Mouse (Mus musculus) CH12.LX (cell line): ENCODE data around the gene Il17rc. TPM values are rescaled to one million over a fixed set of nuclear protein-coding genes. Genes with fewer than 3 reads are reported as not detected.

Experiments used
- DNase-seq: peaks from one replicate; pipeline ENCODE4 v3.0.0-alpha.2; 2013; ENCODE audit errors: extremely low read depth
- H3K27ac ChIP-seq: 2 replicates; pipeline ENCODE4 v1.5.1; 2012; ENCODE audit warnings: low read depth, mild to moderate bottlenecking, control low read depth, moderate library complexity; ENCODE audit not compliant: insufficient read depth
- H3K27me3 ChIP-seq: replicated peaks from 2 replicates; pipeline ENCODE3; 2012; ENCODE audit warnings: inconsistent platforms
- H3K36me3 ChIP-seq, 2 experiments: replicated peaks in 1 of 2; 2 replicates each; pipeline versions ENCODE3 to v1.6.1; 2012; ENCODE audit warnings: inconsistent platforms in 1 of 2, low read length in 1 of 2, mild to moderate bottlenecking in 1 of 2, mixed read lengths in 1 of 2, moderate library complexity in 1 of 2; ENCODE audit not compliant: control insufficient read depth in 1 of 2, insufficient read depth in 1 of 2
- H3K4me1 ChIP-seq, 2 experiments: 2 replicates each; pipeline ENCODE4 v1.6.1; 2012; ENCODE audit warnings: inconsistent platforms in 1 of 2, moderate library complexity in 1 of 2; ENCODE audit not compliant: insufficient read depth in 2 of 2, control insufficient read depth in 1 of 2
- H3K4me2 ChIP-seq: 2 replicates; pipeline ENCODE4 v1.6.1; 2012; ENCODE audit warnings: low read depth, mild to moderate bottlenecking, control low read depth; ENCODE audit not compliant: poor library complexity, insufficient read depth, severe bottlenecking
- H3K4me3 ChIP-seq, 3 experiments: fragments of 150-350 bp in 1 of 3; sonication (generic) in 1 of 3; replicated peaks in 1 of 3; 2 replicates each; pipeline versions ENCODE3 to v1.5.1; 2011 to 2012; ENCODE audit warnings: low read depth in 2 of 3, low read length in 2 of 3, mild to moderate bottlenecking in 2 of 3, moderate library complexity in 2 of 3, control low read depth in 1 of 3, improper control_type of control experiment in 1 of 3, inconsistent platforms in 1 of 3, mixed read lengths in 1 of 3; ENCODE audit not compliant: poor library complexity in 1 of 3
- H3K79me2 ChIP-seq: replicated peaks from 2 replicates; pipeline ENCODE4 v1.6.1; 2012; ENCODE audit warnings: mild to moderate bottlenecking, moderate library complexity; ENCODE audit not compliant: control insufficient read depth, poor library complexity, insufficient read depth, severe bottlenecking; ENCODE audit errors: extremely low read depth
- H3K9ac ChIP-seq: 2 replicates; pipeline ENCODE4 v1.6.1; 2012; ENCODE audit warnings: low read depth, mild to moderate bottlenecking, control low read depth, moderate library complexity; ENCODE audit not compliant: insufficient read depth
- H3K9me3 ChIP-seq: replicated peaks from 2 replicates; pipeline ENCODE3; 2012; ENCODE audit warnings: low read length, inconsistent platforms, mixed read lengths
- BHLHE40 ChIP-seq: IDR thresholded peaks from 2 replicates; pipeline ENCODE4 v1.6.1; 2011; ENCODE audit warnings: mild to moderate bottlenecking, low read depth, low read length, improper control_type of control experiment
- CHD2 ChIP-seq: IDR thresholded peaks from 2 replicates; pipeline ENCODE4 v1.6.1; 2011; ENCODE audit warnings: low read length, improper control_type of control experiment
- ETS1 ChIP-seq: conservative IDR thresholded peaks from 2 replicates; pipeline ENCODE4 v1.6.1; 2012; ENCODE audit warnings: low read depth, mild to moderate bottlenecking, inconsistent platforms, low read length, improper control_type of control experiment, moderate library complexity
- HCFC1 ChIP-seq: IDR thresholded peaks from 2 replicates; pipeline ENCODE4 v1.6.1; 2012; ENCODE audit warnings: low read depth, mild to moderate bottlenecking, inconsistent platforms, low read length, improper control_type of control experiment
- KAT2A ChIP-seq: IDR thresholded peaks from 2 replicates; pipeline ENCODE4 v1.6.1; 2012; ENCODE audit warnings: low read length, improper control_type of control experiment, inconsistent platforms; ENCODE audit not compliant: insufficient replicate concordance
- MAX ChIP-seq: IDR thresholded peaks from 2 replicates; pipeline ENCODE4 v1.6.1; 2011; ENCODE audit warnings: low read length, improper control_type of control experiment
- MEF2A ChIP-seq: IDR thresholded peaks from 2 replicates; pipeline ENCODE4 v1.6.1; 2014; ENCODE audit warnings: low read depth, mild to moderate bottlenecking, inconsistent platforms, low read length, improper control_type of control experiment, borderline replicate concordance
- MXI1 ChIP-seq: IDR thresholded peaks from 2 replicates; pipeline ENCODE4 v1.6.1; 2011; ENCODE audit warnings: mild to moderate bottlenecking, low read depth, low read length, improper control_type of control experiment
- MYC ChIP-seq: IDR thresholded peaks from 2 replicates; pipeline ENCODE4 v1.6.1; 2011; ENCODE audit warnings: low read depth, mild to moderate bottlenecking, improper control_type of control experiment, low read length
- NRF1 ChIP-seq: IDR thresholded peaks from 2 replicates; pipeline ENCODE4 v1.6.1; 2014; ENCODE audit warnings: low read depth, mild to moderate bottlenecking, inconsistent platforms, low read length, improper control_type of control experiment, moderate library complexity
- PAX5 ChIP-seq: IDR thresholded peaks from 2 replicates; pipeline ENCODE4 v1.6.1; 2012; ENCODE audit warnings: low read length, inconsistent platforms, mixed read lengths
- RCOR1 ChIP-seq: conservative IDR thresholded peaks from 2 replicates; pipeline ENCODE4 v1.6.1; 2012; ENCODE audit warnings: low read depth, mild to moderate bottlenecking, inconsistent platforms, low read length, improper control_type of control experiment
- USF1 ChIP-seq: IDR thresholded peaks from 2 replicates; pipeline ENCODE4 v1.6.1; 2014; ENCODE audit warnings: low read depth, mild to moderate bottlenecking, inconsistent platforms, low read length, improper control_type of control experiment
- ZNF384 ChIP-seq: IDR thresholded peaks from 2 replicates; pipeline ENCODE4 v1.6.1; 2012; ENCODE audit warnings: low read depth, low read length, improper control_type of control experiment, inconsistent platforms
- dilution Hi-C: fragments of 300-500 bp; cut with MboI; formaldehyde crosslinking; loops from 2 replicates; pipeline ENCODE4 v1.14.3; 2020; ENCODE audit warnings: low sequenced_read_pairs; ENCODE audit not compliant: extremely low pct_unique_long_range_greater_than_20kb, extremely low pct_ligation_motif_present
- in situ Hi-C: fragments of 300-500 bp; cut with MboI; formaldehyde crosslinking; loops from 3 replicates; pipeline ENCODE4 v1.14.3; 2019; ENCODE audit warnings: low sequenced_read_pairs, low pct_ligation_motif_present, low pct_unique_long_range_greater_than_20kb, mixed read lengths
- polyA plus RNA-seq: library from polyadenylated mRNA; unstranded; fragments of >175 nt; gene quantifications from 2 replicates; pipeline ENCODE4 v1.2.1, GENCODE M21; 2012; ENCODE audit warnings: low read depth; ENCODE audit not compliant: insufficient read length
- total RNA-seq, 2 experiments: library from RNA; depleted of rRNA; stranded (reverse); fragments of 300-350 nt in 1 of 2; fragments of >200 nt in 1 of 2; gene quantifications; 2 replicates each; pipeline ENCODE4 v1.2.3; 2012 to 2014

Gene Il17rc
- total and polyA plus RNA-seq, 3 experiments = not detected

- in situ Hi-C loops (no loop called here), dilution Hi-C loops (no loop called here)
- H3K79me2 ChIP-seq = peaks cover 20% of the 10 kb centered on the region
- no peak overlapping the region for H3K4me2 ChIP-seq
- H3K4me1 ChIP-seq = peaks cover 6 to 33% of the 10 kb centered on the region in 2 experiments
- no peak overlapping the region for H3K27ac ChIP-seq
- H3K4me3 ChIP-seq = no peak overlapping the region
- H3K9ac ChIP-seq = no peak overlapping the region
- no peaks in the 10 kb centered on the region for H3K9me3 ChIP-seq
- TF ChIP-seq MYC = no peak
- TF ChIP-seq RCOR1 = no peak
- no peak for TF ChIP-seq PAX5
- no peak for TF ChIP-seq MEF2A
- TF ChIP-seq USF1 = no peak
- TF ChIP-seq BHLHE40 = no peak
- TF ChIP-seq KAT2A = no peak
- TF ChIP-seq MXI1 = no peak
- TF ChIP-seq NRF1 = no peak
- no peak for TF ChIP-seq ETS1
- no peak for TF ChIP-seq HCFC1
- no peak for DNase-seq
- H3K36me3 ChIP-seq = peaks cover 48 to 77% of the 10 kb centered on the region in 2 experiments
- H3K27me3 ChIP-seq = no peaks in the 10 kb centered on the region
Observed at GRCm38 (mm10) chr6:113522310-113522709, 51.1 kb downstream of the Il17rc start.

DNA sequence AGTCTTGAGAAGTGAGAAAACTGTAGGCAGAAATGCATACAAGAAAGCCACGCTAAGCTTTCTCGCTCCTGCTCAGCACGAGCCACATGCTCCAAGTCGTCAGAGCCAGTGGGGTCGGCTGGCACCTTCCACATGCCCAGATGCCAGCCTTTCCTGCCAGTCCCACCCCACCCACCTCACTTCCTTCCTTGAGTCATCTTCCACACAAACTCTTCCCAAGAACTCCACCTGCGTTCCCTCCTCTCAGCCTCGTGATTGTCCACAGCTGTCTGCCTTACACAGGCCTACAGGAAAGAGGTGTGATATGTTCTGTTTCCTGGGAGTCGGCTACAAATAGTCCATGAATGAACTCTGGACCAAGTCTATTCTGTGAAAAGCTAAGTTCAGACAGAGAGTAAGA is 52.2 kb downstream of the Il17rc start:
- Histone ChIP-seq H3K9me3 (no peaks in the 10 kb centered on the region), H3K4me3 (no peak overlapping the region), H3K79me2 (peaks cover 27% of the 10 kb centered on the region)
- DNase-seq = no peak
- in situ Hi-C loops = no loop called here
- TF ChIP-seq CHD2 (no peak), ZNF384 (no peak), BHLHE40 (peak; percentile 43; the same call in 1 of the 2 replicates), MAX (peak; percentile 42; the same call in 1 of the 2 replicates), PAX5 (no peak), MYC (peak; percentile 34; the same call in 1 of the 2 replicates)
- TF ChIP-seq, all 38 proteins: peak for 3
- peak overlapping the region; percentile 54 for H3K27ac ChIP-seq
- H3K4me2 ChIP-seq = no peak overlapping the region
- dilution Hi-C loops = no loop called here
- no peaks in the 10 kb centered on the region for H3K27me3 ChIP-seq
- H3K4me1 ChIP-seq = peaks cover 6 to 39% of the 10 kb centered on the region in 2 experiments
- H3K9ac ChIP-seq = no peak overlapping the region
- H3K36me3 ChIP-seq = peaks cover 42 to 75% of the 10 kb centered on the region in 2 experiments
